Mouse (Mus musculus): ENCODE results near the gene Tapbp. TPM values are rescaled to one million over a fixed set of nuclear protein-coding genes. Genes with fewer than 3 reads are reported as not detected.

The Tapbp gene
- total and polyA plus RNA-seq, 3 experiments: 45.3 to 134 (median 116) TPM

DNA sequence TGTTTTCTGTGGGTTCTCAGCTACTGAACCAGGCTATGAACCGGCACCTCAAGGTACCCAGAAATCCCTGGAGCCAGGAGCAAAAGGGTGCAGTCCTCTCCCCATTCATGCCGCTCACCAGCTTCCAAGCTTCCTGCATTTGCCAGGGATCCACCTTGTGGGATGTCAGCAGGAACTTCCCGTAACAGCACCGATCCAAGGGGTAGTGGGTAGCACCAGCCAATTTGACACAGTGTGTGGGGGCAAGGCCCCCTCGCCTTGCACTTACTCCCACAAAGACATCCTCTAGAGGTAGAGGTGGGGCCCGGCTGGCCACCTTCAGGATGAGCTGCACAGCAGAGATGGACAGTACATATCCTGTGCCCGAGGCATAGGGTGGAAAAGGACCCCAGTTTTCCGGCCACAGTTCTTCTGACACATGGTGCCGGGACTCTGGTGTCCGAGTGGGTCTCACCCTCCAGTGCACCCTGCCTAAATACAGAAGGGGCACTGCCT, 34.5 kb downstream of the Tapbp start:
- H3K27ac ChIP-seq (ENCODE audit: insufficient read depth, low read depth): 0 out of 2 replicates have a peak overlapping the region, but pooled peaks have one; percentile 83
- TF ChIP-seq CHD2 (IDR thresholded peaks at IDR 0.05; ENCODE audit: low read length) (peak; percentile 48; the same call in 1 of the 2 replicates), TBP (conservative IDR thresholded peaks at IDR 0.05; ENCODE audit: low read depth, low read length) (no peak)
- H3K4me1 ChIP-seq (ENCODE audit: control insufficient read depth in 1 of 2, insufficient read depth in 2 of 2): peaks cover 4 to 23% of the 10 kb centered on the region in 2 experiments; a peak in 2 of 4 replicates

DNA sequence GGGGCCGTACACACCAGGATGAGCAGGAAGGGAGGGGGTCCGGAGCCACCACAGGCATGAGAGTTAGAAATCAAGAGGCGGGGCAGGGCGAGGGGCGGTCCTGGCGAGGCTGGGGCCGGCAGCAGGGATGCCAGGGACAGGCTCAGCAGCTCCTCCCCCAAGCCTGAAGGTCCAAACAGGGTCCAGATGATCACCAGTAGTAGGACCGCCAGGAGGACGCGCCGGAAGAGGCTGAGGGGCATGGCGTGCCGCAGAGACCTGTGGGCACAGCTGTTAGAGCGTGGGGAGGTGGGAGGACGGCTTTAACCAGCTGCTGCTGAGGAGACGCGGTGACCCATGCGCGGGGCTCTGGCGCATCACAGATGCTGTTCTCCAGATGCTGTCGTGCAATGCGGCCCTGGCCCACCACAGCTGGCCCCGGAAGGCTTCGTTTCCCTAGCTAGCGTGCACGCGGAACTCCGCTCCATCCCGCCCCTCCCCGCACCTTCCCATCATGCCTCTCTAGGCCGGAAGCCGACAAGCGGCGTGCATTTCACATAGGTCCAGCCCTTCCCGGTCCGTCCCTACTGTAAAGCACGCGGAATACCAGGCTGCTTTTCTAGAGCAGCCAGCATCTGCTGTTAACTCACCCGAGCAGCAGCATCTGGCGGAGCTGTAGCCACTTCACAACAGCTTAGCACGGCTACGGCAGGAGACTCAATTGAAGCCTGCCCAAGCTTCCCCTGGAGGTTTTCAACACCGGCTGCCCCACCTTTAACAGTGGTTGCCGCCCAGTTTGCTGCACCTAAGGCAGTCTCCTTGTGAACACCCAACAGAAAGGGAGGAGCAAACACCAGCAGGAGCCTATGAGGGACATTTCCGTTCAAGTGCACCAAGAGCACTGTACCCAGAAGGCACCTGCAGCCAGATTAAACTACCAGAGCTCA, 35.6 kb downstream of the Tapbp start, which contains the start of gene B3galt4:
B3galt4 (minus strand) TSS at position 468 of the 926 bp plus-strand sequence.
- dilution Hi-C loops (cut with MboI; ENCODE audit: extremely low pct_ligation_motif_present, extremely low pct_unique_long_range_greater_than_20kb, low sequenced_read_pairs): no loop called here
- H3K27ac ChIP-seq (ENCODE audit: insufficient read depth, low read depth): peak within 1 kb of the TSS; percentile 83
- no peaks in the 10 kb centered on the region for H3K27me3 ChIP-seq (replicated peaks)
- in situ Hi-C loops (cut with MboI; ENCODE audit: low pct_ligation_motif_present, low pct_unique_long_range_greater_than_20kb, low sequenced_read_pairs): no loop called here
- no peak within 1 kb of the TSS for H3K9ac ChIP-seq (ENCODE audit: insufficient read depth, low read depth)
- peaks cover 4 to 23% of the 10 kb centered on the region in 2 experiments; a peak in 2 of 4 replicates for H3K4me1 ChIP-seq (ENCODE audit: control insufficient read depth in 1 of 2, insufficient read depth in 2 of 2)
- peak within 1 kb of the TSS; percentile 59 for H3K4me2 ChIP-seq (ENCODE audit: insufficient read depth, low read depth, poor library complexity, severe bottlenecking)
- H3K36me3 ChIP-seq (replicated peaks in 1 of 2; ENCODE audit: control insufficient read depth in 1 of 2, insufficient read depth in 1 of 2, low read length in 1 of 2): peaks cover 64 to 80% of the 10 kb centered on the region in 2 experiments
- peak; percentile 83 for DNase-seq (ENCODE audit: extremely low read depth)
- H3K9me3 ChIP-seq (replicated peaks; ENCODE audit: low read length): no peaks in the 10 kb centered on the region
- H3K79me2 ChIP-seq (replicated peaks; ENCODE audit: control insufficient read depth, extremely low read depth, insufficient read depth, poor library complexity, severe bottlenecking): peaks cover 23% of the 10 kb centered on the region
- peak within 1 kb of the TSS; percentile 3 to 53 (median 16) for H3K4me3 ChIP-seq (replicated peaks in 1 of 3; ENCODE audit: low read depth in 2 of 3, low read length in 2 of 3, poor library complexity in 1 of 3)
- TF ChIP-seq CTCF (conservative IDR thresholded peaks at IDR 0.05 in 1 of 2, IDR thresholded peaks at IDR 0.05 in 1 of 2; ENCODE audit: low read depth in 2 of 2, low read length in 2 of 2) (no peak), RAD21 (IDR thresholded peaks at IDR 0.05; ENCODE audit: low read depth, low read length) (no peak), MAZ (IDR thresholded peaks at IDR 0.05; ENCODE audit: low read depth, low read length) (0 out of 2 replicates have a peak, but pooled peaks have one; percentile 54), UBTF (IDR thresholded peaks at IDR 0.05; ENCODE audit: low read depth, low read length) (no peak), JUN (IDR thresholded peaks at IDR 0.05; ENCODE audit: insufficient read depth, low read depth, low read length) (no peak), HCFC1 (IDR thresholded peaks at IDR 0.05; ENCODE audit: low read depth, low read length) (peak; percentile 70), ELF1 (IDR thresholded peaks at IDR 0.05; ENCODE audit: low read depth, low read length) (peak; percentile 78), USF1 (IDR thresholded peaks at IDR 0.05; ENCODE audit: low read depth, low read length) (no peak), BHLHE40 (IDR thresholded peaks at IDR 0.05; ENCODE audit: low read depth, low read length) (0 out of 2 replicates have a peak, but pooled peaks have one; percentile 26), ZKSCAN1 (IDR thresholded peaks at IDR 0.05; ENCODE audit: borderline replicate concordance, low read depth, low read length) (no peak), SIN3A (IDR thresholded peaks at IDR 0.05; ENCODE audit: low read length) (peak; percentile 40), POLR2A (IDR thresholded peaks at IDR 0.05; ENCODE audit: low read depth, low read length) (peak; percentile 72), NELFE (IDR thresholded peaks at IDR 0.05; ENCODE audit: low read depth, low read length) (0 out of 2 replicates have a peak, but pooled peaks have one; percentile 47), POLR2AphosphoS2 (IDR thresholded peaks at IDR 0.05; ENCODE audit: low read depth, low read length) (peak; percentile 97), E2F4 (IDR thresholded peaks at IDR 0.05; ENCODE audit: insufficient replicate concordance, low read depth, low read length) (no peak), ZMIZ1 (IDR thresholded peaks at IDR 0.05; ENCODE audit: low read depth, low read length) (peak; percentile 77), MAFK (IDR thresholded peaks at IDR 0.05; ENCODE audit: insufficient replicate concordance, low read length) (no peak), NRF1 (IDR thresholded peaks at IDR 0.05; ENCODE audit: low read depth, low read length) (no peak), MEF2A (IDR thresholded peaks at IDR 0.05; ENCODE audit: borderline replicate concordance, low read depth, low read length) (peak; percentile 48; the same call in 1 of the 2 replicates), ETS1 (conservative IDR thresholded peaks at IDR 0.05; ENCODE audit: low read depth, low read length) (no peak), SMC3 (IDR thresholded peaks at IDR 0.05; ENCODE audit: low read depth, low read length) (no peak), KAT2A (IDR thresholded peaks at IDR 0.05; ENCODE audit: insufficient replicate concordance, low read length) (0 out of 2 replicates have a peak, but pooled peaks have one; percentile 31), IRF4 (IDR thresholded peaks at IDR 0.05; ENCODE audit: low read depth, low read length) (no peak), EP300 (IDR thresholded peaks at IDR 0.05; ENCODE audit: low read length) (no peak), ZNF384 (IDR thresholded peaks at IDR 0.05; ENCODE audit: low read depth, low read length) (no peak), MAX (IDR thresholded peaks at IDR 0.05; ENCODE audit: low read length) (peak; percentile 78; the same call in 1 of the 2 replicates), MXI1 (IDR thresholded peaks at IDR 0.05; ENCODE audit: low read depth, low read length) (peak; percentile 64; the same call in 1 of the 2 replicates), CHD2 (IDR thresholded peaks at IDR 0.05; ENCODE audit: low read length) (0 out of 2 replicates have a peak, but pooled peaks have one; percentile 79)

More for the DNA sequence above, 34.5 kb downstream of the Tapbp start:
- no peaks in the 10 kb centered on the region for H3K27me3 ChIP-seq (replicated peaks)
- H3K79me2 ChIP-seq (replicated peaks; ENCODE audit: control insufficient read depth, extremely low read depth, insufficient read depth, poor library complexity, severe bottlenecking): peaks cover 19% of the 10 kb centered on the region
- no peak overlapping the region for H3K4me3 ChIP-seq (replicated peaks in 1 of 3; ENCODE audit: low read depth in 2 of 3, low read length in 2 of 3, poor library complexity in 1 of 3)
- no peak for DNase-seq (ENCODE audit: extremely low read depth)
- H3K9me3 ChIP-seq (replicated peaks; ENCODE audit: low read length): no peaks in the 10 kb centered on the region
- no peak overlapping the region for H3K9ac ChIP-seq (ENCODE audit: insufficient read depth, low read depth)
- H3K4me2 ChIP-seq (ENCODE audit: insufficient read depth, low read depth, poor library complexity, severe bottlenecking): no peak overlapping the region
- dilution Hi-C loops (cut with MboI; ENCODE audit: extremely low pct_ligation_motif_present, extremely low pct_unique_long_range_greater_than_20kb, low sequenced_read_pairs) (no loop called here), in situ Hi-C loops (cut with MboI; ENCODE audit: low pct_ligation_motif_present, low pct_unique_long_range_greater_than_20kb, low sequenced_read_pairs) (no loop called here)
- peaks cover 69 to 89% of the 10 kb centered on the region in 2 experiments for H3K36me3 ChIP-seq (replicated peaks in 1 of 2; ENCODE audit: control insufficient read depth in 1 of 2, insufficient read depth in 1 of 2, low read length in 1 of 2)
